Mouse (Mus musculus): ENCODE measurements around the gene Zfp637. TPM values are rescaled to one million over a fixed set of nuclear protein-coding genes. Genes with fewer than 3 reads are reported as not detected.
"Not testable (repeated sequence)": the region's sequence is repeated elsewhere in the genome, so short reads cannot be mapped to it uniquely, and the experiment has no call there.

Zfp637 gene
- polyA plus RNA-seq, 1 experiment from 2014 or later = 92.3 TPM

GRCm38 (mm10) chr6:117857990-117858389 lies 17.0 kb downstream of the Zfp637 start:
- Histone ChIP-seq H3K9me3 (replicated peaks; ENCODE audit: control insufficient read depth, low read length) (no peaks in the 10 kb centered on the region), H3K27me3 (ENCODE audit: control insufficient read depth, insufficient read depth, low read length) (no peaks in the 10 kb centered on the region), H3K27ac (ENCODE audit: low read length) (no peak overlapping the region), H3K36me3 (ENCODE audit: control insufficient read depth, insufficient read depth, low read length) (no peaks in the 10 kb centered on the region), H3K4me2 (ENCODE audit: low read depth, low read length) (no peak overlapping the region), H3K9ac (ENCODE audit: low read length) (no peak overlapping the region), H3K4me1 (ENCODE audit: control insufficient read depth, insufficient read depth, low read length) (no peaks in the 10 kb centered on the region), H3K4me3 (replicated peaks; ENCODE audit: low read length) (no peak overlapping the region)
- no peak for ATAC-seq (ENCODE audit: insufficient read depth, low FRiP score)
- WGBS = 73% methylated on average over 1 of the region's 1 CpGs

DNA sequence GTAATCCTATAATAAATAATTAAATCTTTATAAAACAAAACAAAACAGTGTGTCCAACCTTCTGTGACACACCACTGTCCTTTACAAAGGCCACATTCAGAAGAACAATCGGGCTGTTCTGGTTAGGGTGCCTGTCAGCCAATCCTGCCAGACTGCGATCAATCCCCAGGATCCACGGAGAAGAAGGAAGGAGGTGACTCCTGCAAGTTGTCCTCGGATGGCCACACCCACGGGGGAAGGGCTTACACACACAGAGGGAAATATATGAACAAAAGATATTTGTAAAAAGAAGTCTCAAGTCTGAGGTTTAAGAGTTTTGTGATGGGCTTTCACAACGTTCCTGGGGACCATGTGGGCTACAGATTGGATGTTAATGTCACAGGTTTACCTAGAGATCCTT lies 20.9 kb downstream of the Zfp637 start, which contains the start of gene Zfp239:
Gene Zfp239 (plus strand): TSS at position 253 of the 400 bp plus-strand sequence.
- no peaks in the 10 kb centered on the region for H3K36me3 ChIP-seq (ENCODE audit: control insufficient read depth, insufficient read depth, low read length)
- ATAC-seq (ENCODE audit: insufficient read depth, low FRiP score) = no peak
- H3K27ac ChIP-seq (ENCODE audit: low read length) = no peak within 1 kb of the TSS
- peak within 1 kb of the TSS; percentile 84 for H3K4me2 ChIP-seq (ENCODE audit: low read depth, low read length)
- H3K4me1 ChIP-seq (ENCODE audit: control insufficient read depth, insufficient read depth, low read length) = peaks cover 7% of the 10 kb centered on the region
- peak within 1 kb of the TSS; percentile 59 for H3K4me3 ChIP-seq (replicated peaks; ENCODE audit: low read length)
- H3K27me3 ChIP-seq (ENCODE audit: control insufficient read depth, insufficient read depth, low read length) = no peaks in the 10 kb centered on the region
- 49% methylated on average over 6 of the region's 6 CpGs for WGBS
- no peaks in the 10 kb centered on the region for H3K9me3 ChIP-seq (replicated peaks; ENCODE audit: control insufficient read depth, low read length)
- H3K9ac ChIP-seq (ENCODE audit: low read length) = peak within 1 kb of the TSS; percentile 72

DNA sequence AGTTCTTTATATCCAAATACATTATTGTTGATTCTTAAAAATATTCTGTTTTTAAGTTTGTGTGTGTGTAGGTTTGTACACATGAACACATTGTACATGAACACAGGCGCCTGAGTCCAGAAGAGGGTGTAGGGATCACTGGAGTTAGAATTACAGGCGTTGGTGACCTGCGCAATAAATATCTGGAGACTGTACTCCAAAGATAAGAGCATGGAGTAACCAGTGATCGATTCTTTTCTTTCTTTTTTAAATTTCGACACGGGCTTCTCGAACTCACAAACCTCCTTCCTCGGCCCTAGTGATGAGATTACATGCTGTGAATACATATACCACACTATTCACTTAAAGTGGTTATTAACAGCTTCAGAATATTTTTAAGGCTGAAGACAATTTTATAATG lies 21.5 kb downstream of the Zfp637 start:
- H3K36me3 ChIP-seq (ENCODE audit: control insufficient read depth, insufficient read depth, low read length) = no peaks in the 10 kb centered on the region
- 74% methylated on average over 8 of the region's 8 CpGs for WGBS
- no peak overlapping the region for H3K27ac ChIP-seq (ENCODE audit: low read length)
- H3K27me3 ChIP-seq (ENCODE audit: control insufficient read depth, insufficient read depth, low read length) = no peaks in the 10 kb centered on the region
- peaks cover 7% of the 10 kb centered on the region for H3K4me1 ChIP-seq (ENCODE audit: control insufficient read depth, insufficient read depth, low read length)
- no peaks in the 10 kb centered on the region for H3K9me3 ChIP-seq (replicated peaks; ENCODE audit: control insufficient read depth, low read length)
- H3K4me3 ChIP-seq (replicated peaks; ENCODE audit: low read length) = peak overlapping the region; percentile 59; the same call in 1 of the 2 replicates
- H3K4me2 ChIP-seq (ENCODE audit: low read depth, low read length) = peak overlapping the region; percentile 84
- H3K9ac ChIP-seq (ENCODE audit: low read length) = no peak overlapping the region; the same call in 1 of the 2 replicates
- no peak for ATAC-seq (ENCODE audit: insufficient read depth, low FRiP score)

GRCm38 (mm10) chr6:117862899-117863620 lies 22.1 kb downstream of the Zfp637 start:
- no peaks in the 10 kb centered on the region for H3K27me3 ChIP-seq (ENCODE audit: control insufficient read depth, insufficient read depth, low read length)
- ATAC-seq (ENCODE audit: insufficient read depth, low FRiP score) = peak; percentile 80
- WGBS = 2% methylated on average over 26 of the region's 26 CpGs
- H3K9me3 ChIP-seq (replicated peaks; ENCODE audit: control insufficient read depth, low read length) = no peaks in the 10 kb centered on the region
- H3K4me3 ChIP-seq (replicated peaks; ENCODE audit: low read length) = peak overlapping the region; percentile 59
- peak overlapping the region; percentile 72 for H3K9ac ChIP-seq (ENCODE audit: low read length)
- H3K27ac ChIP-seq (ENCODE audit: low read length) = no peak overlapping the region
- peak overlapping the region; percentile 84 for H3K4me2 ChIP-seq (ENCODE audit: low read depth, low read length)
- H3K4me1 ChIP-seq (ENCODE audit: control insufficient read depth, insufficient read depth, low read length) = peaks cover 7% of the 10 kb centered on the region
- no peaks in the 10 kb centered on the region for H3K36me3 ChIP-seq (ENCODE audit: control insufficient read depth, insufficient read depth, low read length)

GRCm38 (mm10) chr6:117863751-117864150 lies 22.8 kb downstream of the Zfp637 start:
- Histone ChIP-seq H3K9me3 (replicated peaks; ENCODE audit: control insufficient read depth, low read length) (no peaks in the 10 kb centered on the region), H3K36me3 (ENCODE audit: control insufficient read depth, insufficient read depth, low read length) (no peaks in the 10 kb centered on the region), H3K27ac (ENCODE audit: low read length) (no peak overlapping the region), H3K4me2 (ENCODE audit: low read depth, low read length) (peak overlapping the region; percentile 84), H3K4me3 (replicated peaks; ENCODE audit: low read length) (peak overlapping the region; percentile 59), H3K4me1 (ENCODE audit: control insufficient read depth, insufficient read depth, low read length) (peaks cover 7% of the 10 kb centered on the region), H3K9ac (ENCODE audit: low read length) (0 out of 2 replicates have a peak overlapping the region, but pooled peaks have one; percentile 72), H3K27me3 (ENCODE audit: control insufficient read depth, insufficient read depth, low read length) (no peaks in the 10 kb centered on the region)
- WGBS = 92% methylated on average over 8 of the region's 8 CpGs
- no peak for ATAC-seq (ENCODE audit: insufficient read depth, low FRiP score)

GRCm38 (mm10) chr6:117868187-117868586 lies 27.2 kb downstream of the Zfp637 start:
- 86% methylated on average over 8 of the region's 8 CpGs for WGBS
- Histone ChIP-seq H3K9ac (ENCODE audit: low read length) (no peak overlapping the region), H3K27me3 (ENCODE audit: control insufficient read depth, insufficient read depth, low read length) (no peaks in the 10 kb centered on the region; the same call in 1 of the 2 replicates), H3K36me3 (ENCODE audit: control insufficient read depth, insufficient read depth, low read length) (no peaks in the 10 kb centered on the region), H3K4me3 (replicated peaks; ENCODE audit: low read length) (no peak overlapping the region), H3K9me3 (replicated peaks; ENCODE audit: control insufficient read depth, low read length) (no peaks in the 10 kb centered on the region), H3K4me2 (ENCODE audit: low read depth, low read length) (no peak overlapping the region), H3K27ac (ENCODE audit: low read length) (no peak overlapping the region), H3K4me1 (ENCODE audit: control insufficient read depth, insufficient read depth, low read length) (peaks cover 7% of the 10 kb centered on the region)
- ATAC-seq (ENCODE audit: insufficient read depth, low FRiP score) = no peak

GRCm38 (mm10) chr6:117871034-117871433 lies 30.1 kb downstream of the Zfp637 start:
- Histone ChIP-seq H3K4me2 (ENCODE audit: low read depth, low read length) (no peak overlapping the region), H3K9ac (ENCODE audit: low read length) (no peak overlapping the region), H3K27ac (ENCODE audit: low read length) (no peak overlapping the region), H3K27me3 (ENCODE audit: control insufficient read depth, insufficient read depth, low read length) (no peaks in the 10 kb centered on the region; the same call in 1 of the 2 replicates), H3K36me3 (ENCODE audit: control insufficient read depth, insufficient read depth, low read length) (no peaks in the 10 kb centered on the region), H3K4me3 (replicated peaks; ENCODE audit: low read length) (no peak overlapping the region), H3K4me1 (ENCODE audit: control insufficient read depth, insufficient read depth, low read length) (no peaks in the 10 kb centered on the region), H3K9me3 (replicated peaks; ENCODE audit: control insufficient read depth, low read length) (no peaks in the 10 kb centered on the region)
- no peak for ATAC-seq (ENCODE audit: insufficient read depth, low FRiP score)
- 66% methylated on average over 14 of the region's 14 CpGs for WGBS

- ATAC-seq (ENCODE audit: insufficient read depth, low FRiP score); H3K27ac ChIP-seq (ENCODE audit: low read length); H3K36me3 ChIP-seq (ENCODE audit: control insufficient read depth, insufficient read depth, low read length); H3K9me3 ChIP-seq (replicated peaks; ENCODE audit: control insufficient read depth, low read length); H3K4me1 ChIP-seq (ENCODE audit: control insufficient read depth, insufficient read depth, low read length); H3K9ac ChIP-seq (ENCODE audit: low read length); H3K27me3 ChIP-seq (ENCODE audit: control insufficient read depth, insufficient read depth, low read length); H3K4me3 ChIP-seq (replicated peaks; ENCODE audit: low read length); H3K4me2 ChIP-seq (ENCODE audit: low read depth, low read length): not testable (repeated sequence)
- 84% methylated on average over 7 of the region's 7 CpGs for WGBS
Measured at GRCm38 (mm10) chr6:117873450-117873849, 32.5 kb downstream of the Zfp637 start.

- Histone ChIP-seq H3K4me3 (replicated peaks; ENCODE audit: low read length) (no peak overlapping the region), H3K27me3 (ENCODE audit: control insufficient read depth, insufficient read depth, low read length) (no peaks in the 10 kb centered on the region; the same call in 1 of the 2 replicates), H3K27ac (ENCODE audit: low read length) (no peak overlapping the region), H3K4me2 (ENCODE audit: low read depth, low read length) (no peak overlapping the region), H3K4me1 (ENCODE audit: control insufficient read depth, insufficient read depth, low read length) (peaks cover 6% of the 10 kb centered on the region; the same call in 1 of the 2 replicates), H3K36me3 (ENCODE audit: control insufficient read depth, insufficient read depth, low read length) (no peaks in the 10 kb centered on the region), H3K9ac (ENCODE audit: low read length) (no peak overlapping the region), H3K9me3 (replicated peaks; ENCODE audit: control insufficient read depth, low read length) (no peaks in the 10 kb centered on the region)
- no peak for ATAC-seq (ENCODE audit: insufficient read depth, low FRiP score)
- WGBS = 66% methylated on average over 3 of the region's 3 CpGs
Measured at GRCm38 (mm10) chr6:117874621-117875281, 33.8 kb downstream of the Zfp637 start.

Data from stomach, embryonic 16.5 days (tissue).